Mouse (Mus musculus): Measurements from ENCODE around the gene Gm17622.

- TF ChIP-seq CTCF (IDR thresholded peaks at IDR 0.05; ENCODE audit: borderline replicate concordance, insufficient read depth, low read length) (no peak), POLR2A (IDR thresholded peaks at IDR 0.05; ENCODE audit: low read depth, low read length) (no peak)
These were observed 19.6 kb upstream of the Gm17622 start, which contains the start of gene Ankdd1b for GRCm38 (mm10) chr13:96470957-96471356.

Measured in embryonic fibroblast, embryonic 13.5 days (primary cell).